Mouse (Mus musculus) lung, postnatal 14 days (tissue): Measurements from ENCODE around the gene Mrps15.
A peak's percentile ranks its signal among the peaks of the same experiment; 100 is the strongest.
"Not testable (repeated sequence)": the region's sequence is repeated elsewhere in the genome, so short reads cannot be mapped to it uniquely, and the experiment has no call there.

Experiments
- DNase-seq: peaks from one replicate; pipeline ENCODE4 v3.0.0; 2021

The Mrps15 gene

GRCm38 (mm10) chr4:126079266-126079665 is 32.5 kb downstream of the Mrps15 start:
- DNase-seq: peak; percentile 40

DNA sequence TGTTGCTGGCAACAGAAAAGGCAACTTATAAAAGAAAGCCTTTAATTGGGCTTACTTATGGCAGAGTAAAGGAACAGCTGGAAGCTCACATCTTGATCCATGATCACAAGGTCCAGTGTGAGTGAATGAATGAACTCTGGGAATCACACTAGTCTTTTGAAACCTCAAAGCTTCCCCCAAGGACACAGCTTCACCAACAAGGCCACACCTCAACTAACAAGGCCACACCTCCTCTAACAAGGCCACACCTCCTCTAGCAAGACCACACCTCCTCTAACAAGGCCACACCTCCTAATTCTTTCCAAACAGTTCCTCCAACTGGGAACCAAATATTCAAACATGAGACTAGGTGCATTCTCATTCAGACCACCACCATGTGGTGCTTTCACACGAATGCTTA is 34.9 kb downstream of the Mrps15 start:
- no peak for DNase-seq

DNA sequence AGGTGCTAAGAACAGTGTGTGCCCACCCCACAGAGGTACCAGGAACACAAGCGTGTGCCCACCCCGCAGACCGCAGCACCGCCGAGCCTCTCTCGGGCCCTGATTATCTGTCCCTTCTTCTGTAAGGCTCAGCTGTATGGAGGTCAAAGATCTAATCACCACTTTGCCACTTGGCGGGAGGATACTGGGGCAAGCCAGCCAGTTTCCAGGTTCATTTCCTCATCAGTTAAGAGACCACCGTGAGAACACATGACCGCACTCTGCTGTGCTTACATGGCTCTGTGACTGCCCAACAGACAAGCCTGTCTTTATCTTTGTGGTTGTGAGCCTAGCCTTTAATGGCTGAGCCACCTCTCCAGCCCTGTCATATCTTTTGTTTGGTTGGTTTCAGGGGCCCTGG is 36.3 kb downstream of the Mrps15 start:
- DNase-seq: no peak

GRCm38 (mm10) chr4:126084382-126084781 is 37.7 kb downstream of the Mrps15 start:
- no peak for DNase-seq

- DNase-seq: peak; percentile 91
Measured at GRCm38 (mm10) chr4:126085996-126086576, 39.4 kb downstream of the Mrps15 start.

- DNase-seq: no peak
Measured at GRCm38 (mm10) chr4:126090101-126090847, 43.5 kb downstream of the Mrps15 start.

- DNase-seq: no peak
Measured at GRCm38 (mm10) chr4:126090848-126091124, 44.1 kb downstream of the Mrps15 start.

- DNase-seq: no peak
Measured at GRCm38 (mm10) chr4:126091873-126092272, 45.1 kb downstream of the Mrps15 start.

DNA sequence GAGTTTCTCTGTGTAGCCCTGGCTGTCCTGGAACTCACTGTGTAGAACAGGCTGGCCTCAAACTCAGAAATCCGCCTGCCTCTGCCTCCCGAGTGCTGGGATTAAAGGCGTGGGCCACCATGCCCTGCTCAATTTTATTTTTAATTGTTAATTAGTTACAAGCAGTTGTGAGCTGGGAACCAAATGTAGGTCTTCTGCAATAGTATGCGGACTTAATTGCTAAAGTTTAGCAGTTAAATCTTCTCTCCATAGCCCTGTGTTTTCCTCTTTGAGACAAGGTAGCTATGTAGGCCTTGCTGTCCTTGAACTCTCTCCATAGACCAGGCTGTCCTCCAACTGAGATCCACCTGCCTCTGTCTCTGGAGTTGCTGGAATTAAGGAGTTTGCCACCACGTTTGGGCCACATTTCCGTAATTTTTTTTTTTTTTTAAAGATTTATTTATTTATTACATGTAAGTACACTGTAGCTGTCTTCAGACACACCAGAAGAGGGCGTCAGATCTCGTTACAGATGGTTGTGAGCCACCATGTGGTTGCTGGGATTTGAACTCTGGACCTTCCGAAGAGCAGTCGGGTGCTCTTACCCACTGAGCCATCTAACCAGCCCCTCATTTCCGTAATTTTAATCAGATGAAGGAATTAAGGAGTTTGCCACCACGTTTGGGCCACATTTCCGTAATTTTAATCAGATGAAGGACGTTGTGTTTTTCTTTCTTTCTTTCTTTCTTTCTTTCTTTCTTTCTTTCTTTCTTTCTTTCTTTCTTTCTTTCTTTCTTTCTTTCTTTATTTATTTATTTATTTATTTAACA is 49.1 kb downstream of the Mrps15 start:
- DNase-seq: not testable (repeated sequence)

DNA sequence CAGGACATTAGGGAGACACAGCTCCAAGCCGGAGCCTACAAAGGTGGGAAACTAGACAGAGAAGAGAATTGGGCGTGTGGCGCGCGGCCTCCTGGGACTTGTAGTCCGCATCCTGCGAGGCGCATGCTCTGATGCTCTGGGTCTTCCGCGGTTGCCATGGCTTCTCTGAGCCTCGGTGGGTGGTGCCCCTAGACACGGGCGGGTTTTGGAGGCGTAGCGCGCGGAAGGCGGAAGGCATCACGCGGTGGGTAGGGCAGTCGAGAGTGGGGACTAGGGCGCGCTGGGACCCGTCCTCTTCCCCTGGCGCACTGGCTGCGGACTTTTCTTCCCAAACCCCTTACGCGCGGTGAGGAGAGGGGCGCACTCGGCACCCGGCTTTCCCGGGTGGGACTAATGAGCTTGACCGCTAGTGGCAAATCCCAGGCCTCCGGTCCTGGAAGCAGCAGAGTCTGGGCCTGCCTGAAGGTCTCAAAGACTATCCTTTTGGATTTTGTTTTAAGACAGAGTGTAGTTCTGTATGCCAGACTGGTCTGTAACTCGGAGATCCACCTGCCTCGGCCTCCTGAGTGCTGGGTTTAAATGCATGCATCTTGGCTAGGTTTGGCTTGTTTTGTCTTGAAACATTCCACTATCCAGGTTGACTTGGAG is 49.9 kb downstream of the Mrps15 start, which contains the start of gene Lsm10:
Gene Lsm10 (plus strand): TSS at position 160 of the 648 bp plus-strand sequence.
- DNase-seq: peak; percentile 96

GRCm38 (mm10) chr4:126097711-126098253 is 51.1 kb downstream of the Mrps15 start:
- DNase-seq: no peak

- no peak for DNase-seq
Measured at GRCm38 (mm10) chr4:126099365-126099764, 52.6 kb downstream of the Mrps15 start.

GRCm38 (mm10) chr4:126100764-126101163 is 54.0 kb downstream of the Mrps15 start:
- no peak for DNase-seq

- DNase-seq: peak; percentile 37
Measured at GRCm38 (mm10) chr4:126102061-126102841, 55.5 kb downstream of the Mrps15 start.

DNA sequence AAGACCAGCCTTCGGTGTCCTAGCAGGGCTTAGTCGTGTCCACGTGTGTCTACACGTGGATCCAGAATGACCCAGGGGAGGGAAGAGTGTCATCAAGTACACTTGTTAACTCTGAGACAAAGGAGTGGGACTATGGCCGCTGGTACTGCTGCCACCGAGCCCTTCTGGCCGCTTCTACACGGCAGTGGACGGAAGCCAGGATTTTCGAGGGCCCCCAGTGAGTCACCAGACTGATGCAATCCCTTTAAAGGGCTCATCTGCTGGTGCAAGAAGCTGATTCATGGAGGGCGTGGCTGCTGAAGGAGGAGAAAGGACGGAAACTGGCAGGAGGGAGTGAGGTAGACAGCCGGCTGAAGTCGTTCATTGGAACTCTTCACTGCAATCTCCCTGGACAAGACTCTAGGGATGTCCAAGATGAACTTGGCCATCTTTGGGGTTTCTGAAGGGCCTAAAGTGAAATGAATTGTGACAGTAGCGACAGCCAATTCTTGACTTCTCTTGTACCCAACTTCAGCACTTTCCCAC is 56.4 kb downstream of the Mrps15 start:
- peak; percentile 94 for DNase-seq

- peak; percentile 96 for DNase-seq
Measured at GRCm38 (mm10) chr4:126103590-126104068, 56.9 kb downstream of the Mrps15 start, which contains the start of gene Stk40. Gene Stk40 (plus strand): TSS chr4:126103957.

DNA sequence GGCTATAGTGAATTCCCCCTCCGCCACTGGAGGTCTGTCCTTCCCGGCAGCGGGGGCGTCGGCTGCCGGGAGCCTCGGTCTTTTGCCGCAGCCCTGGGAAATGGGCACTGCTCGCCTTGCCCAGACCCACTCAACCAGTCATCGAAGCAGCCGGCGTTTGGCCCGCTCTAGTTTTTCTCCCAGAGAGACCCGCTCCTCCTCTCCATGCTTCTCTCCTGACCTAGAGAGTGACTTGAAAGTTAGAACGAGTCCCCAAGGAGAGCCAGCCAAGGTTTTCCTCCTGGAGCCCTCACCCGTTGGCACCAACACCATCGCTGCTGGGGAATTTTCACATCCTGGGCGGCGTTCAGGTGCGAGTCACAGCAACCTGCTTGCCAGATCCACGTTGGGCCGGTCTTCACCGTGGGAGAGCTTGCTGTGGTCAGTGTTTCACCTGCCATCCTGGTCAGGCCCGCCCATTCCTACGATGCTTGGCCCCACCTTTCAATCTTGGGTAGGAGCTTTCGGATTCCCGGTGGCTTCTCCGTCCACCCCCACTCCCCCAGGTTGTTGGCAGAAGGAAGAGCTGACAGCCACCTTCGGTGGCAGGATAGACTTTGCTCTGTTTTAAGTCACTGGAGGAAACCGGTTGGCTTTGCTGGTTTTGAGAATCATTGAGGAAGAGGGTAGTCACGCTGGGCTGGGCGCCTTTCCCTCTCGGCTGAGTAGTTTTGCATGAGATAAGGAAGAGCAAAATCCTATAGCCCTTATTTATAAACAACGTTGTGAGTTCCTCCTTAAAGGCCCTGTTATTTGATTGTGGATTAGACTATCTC is 57.7 kb downstream of the Mrps15 start:
- peak; percentile 39 for DNase-seq
